In the genomic region with DNA sequence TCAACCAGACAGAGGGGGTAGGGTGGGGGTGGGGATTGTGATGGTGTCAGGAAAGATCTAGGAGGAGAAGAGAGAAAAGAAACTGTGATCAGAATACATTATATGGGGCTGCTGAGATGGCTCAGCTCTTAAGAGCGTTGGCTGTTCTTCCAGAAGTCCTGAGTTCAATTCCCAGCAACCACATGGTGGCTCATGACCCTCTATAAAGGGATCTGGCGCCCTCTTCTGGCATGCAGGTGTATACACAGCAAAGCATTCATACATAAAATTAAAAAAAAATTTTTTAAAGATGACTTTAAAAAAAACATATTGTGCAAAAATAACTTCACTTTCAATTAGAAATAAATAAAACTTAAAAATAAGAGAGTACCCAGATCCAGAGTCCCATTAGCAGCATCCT, we compare ENCODE assay signal across 10 mouse cellular contexts.
DNase-seq lines count a peak whose midpoint lies in the region; ATAC-seq and TF ChIP-seq lines count a peak whose summit lies in the region.
"Had no signal": no experiment of that assay in that cellular context is flagged by ENCODE, and none has a peak within 500 bp of the region (broad histone marks: within the 10 kb centered on the region; RNA-seq: fewer than 3 reads in every experiment).

No protein-coding gene starts in this region.

- H3K27ac ChIP-seq in heart, postnatal 0 days (ENCODE audit: low read depth), result no peak overlapping the region
- no peak overlapping the region for H3K27ac ChIP-seq in neural tube, embryonic 11.5 days (ENCODE audit: low read depth, low read length)
- H3K27ac ChIP-seq in neural tube, embryonic 15.5 days (replicated peaks), result no peak overlapping the region
- H3K27ac ChIP-seq: liver, embryonic 13.5 days; neural tube, embryonic 13.5 days had no signal

- no peak for DNase-seq in heart, postnatal 0 days (ENCODE audit: low spot score)
- no peak for DNase-seq in heart, postnatal 25 days (ENCODE audit: low spot score)
- peak; percentile 24 for DNase-seq in neural tube, embryonic 11.5 days (ENCODE audit: low spot score)
- DNase-seq in adrenal gland, postnatal 25 days, result peak; percentile 54
- DNase-seq in lung, postnatal 10 days, result peak; percentile 28
- no peak for DNase-seq in urinary bladder, postnatal 4 days (ENCODE audit: low spot score in 2 of 2)
- no peak for DNase-seq in layer of hippocampus, adult 9-10 months (ENCODE audit: low spot score)
- DNase-seq: liver, embryonic 13.5 days had no signal

- H3K4me2 ChIP-seq in heart, postnatal 0 days (ENCODE audit: low read depth, low read length), result no peak overlapping the region
- no peak overlapping the region for H3K4me2 ChIP-seq in neural tube, embryonic 11.5 days (ENCODE audit: low read depth)
- H3K4me2 ChIP-seq in neural tube, embryonic 15.5 days, result no peak overlapping the region
- H3K4me2 ChIP-seq: liver, embryonic 13.5 days; neural tube, embryonic 13.5 days had no signal

- no peaks in the 10 kb centered on the region for H3K9me3 ChIP-seq in heart, postnatal 0 days (replicated peaks; ENCODE audit: control insufficient read depth, low read length)
- no peaks in the 10 kb centered on the region for H3K9me3 ChIP-seq in neural tube, embryonic 11.5 days (ENCODE audit: control insufficient read depth, low read length)
- no peaks in the 10 kb centered on the region for H3K9me3 ChIP-seq in neural tube, embryonic 15.5 days (replicated peaks)
- H3K9me3 ChIP-seq: liver, embryonic 13.5 days; neural tube, embryonic 13.5 days had no signal

- H3K4me3 ChIP-seq in heart, postnatal 0 days (ENCODE audit: low read depth, low read length), result no peak overlapping the region
- no peak overlapping the region for H3K4me3 ChIP-seq in neural tube, embryonic 11.5 days (ENCODE audit: low read depth, low read length)
- H3K4me3 ChIP-seq in neural tube, embryonic 15.5 days (replicated peaks), result no peak overlapping the region
- H3K4me3 ChIP-seq: liver, embryonic 13.5 days; neural tube, embryonic 13.5 days had no signal

- no peak for ATAC-seq in heart, postnatal 0 days (ENCODE audit: insufficient read depth, low read depth)
- ATAC-seq in neural tube, embryonic 11.5 days (ENCODE audit: insufficient read depth, low FRiP score, low TSS enrichment), result no peak
- no peak for ATAC-seq in neural tube, embryonic 15.5 days (ENCODE audit: low FRiP score)

- H3K36me3 ChIP-seq in heart, postnatal 0 days (replicated peaks; ENCODE audit: control insufficient read depth, insufficient read depth, low read length), result no peaks in the 10 kb centered on the region
- no peaks in the 10 kb centered on the region for H3K36me3 ChIP-seq in neural tube, embryonic 11.5 days (ENCODE audit: control insufficient read depth, insufficient read depth, low read length)
- peaks cover 51% of the 10 kb centered on the region for H3K36me3 ChIP-seq in neural tube, embryonic 15.5 days
- H3K36me3 ChIP-seq: liver, embryonic 13.5 days had no signal

- TF ChIP-seq CTCF in heart, postnatal 0 days (IDR thresholded peaks at IDR 0.05; ENCODE audit: low read depth), result peak; percentile 35

- TF ChIP-seq EP300 in heart, postnatal 0 days (IDR thresholded peaks at IDR 0.05; ENCODE audit: low read depth), result no peak

- WGBS in heart, postnatal 0 days, result 19% methylated on average over 2 of the region's 2 CpGs
- 34% methylated on average over 2 of the region's 2 CpGs for WGBS in neural tube, embryonic 11.5 days
- 28% methylated on average over 2 of the region's 2 CpGs for WGBS in neural tube, embryonic 15.5 days

- intact Hi-C loops in heart, postnatal 25 days (cut with DNase I), result loop anchor here (10.0 kb wide), 1 partner anchor 1179 kb away; no protein-coding TSS in a partner anchor

- no peak overlapping the region for H3K9ac ChIP-seq in heart, postnatal 0 days (replicated peaks; ENCODE audit: low read depth, low read length)
- H3K9ac ChIP-seq in neural tube, embryonic 11.5 days (ENCODE audit: low read length), result no peak overlapping the region
- H3K9ac ChIP-seq in neural tube, embryonic 15.5 days (replicated peaks), result no peak overlapping the region
- H3K9ac ChIP-seq: liver, embryonic 13.5 days; neural tube, embryonic 13.5 days had no signal

- no peaks in the 10 kb centered on the region for H3K27me3 ChIP-seq in heart, postnatal 0 days (ENCODE audit: control insufficient read depth, insufficient read depth, low read length)
- H3K27me3 ChIP-seq in neural tube, embryonic 11.5 days (ENCODE audit: control insufficient read depth, insufficient read depth, low read length), result no peaks in the 10 kb centered on the region
- H3K27me3 ChIP-seq in neural tube, embryonic 15.5 days (replicated peaks), result no peaks in the 10 kb centered on the region
- H3K27me3 ChIP-seq: liver, embryonic 13.5 days; neural tube, embryonic 13.5 days had no signal

- H3K4me1 ChIP-seq in heart, postnatal 0 days (ENCODE audit: control insufficient read depth, insufficient read depth), result no peaks in the 10 kb centered on the region
- no peaks in the 10 kb centered on the region for H3K4me1 ChIP-seq in neural tube, embryonic 11.5 days (ENCODE audit: control insufficient read depth, insufficient read depth, low read length)
- H3K4me1 ChIP-seq in neural tube, embryonic 15.5 days, result no peaks in the 10 kb centered on the region
- H3K4me1 ChIP-seq: liver, embryonic 13.5 days; neural tube, embryonic 13.5 days had no signal

Comparison
In these comparisons a context has a peak if more than half of its experiments do, and no peak if none do; other contexts are left out.
1. DNase-seq: peak in neural tube, embryonic 11.5 days (single experiment), adrenal gland, postnatal 25 days (single experiment) and lung, postnatal 10 days (single experiment); none in heart, postnatal 0 days (single experiment), heart, postnatal 25 days (single experiment), urinary bladder, postnatal 4 days (0 of 2) and layer of hippocampus, adult 9-10 months (single experiment).